Mouse (Mus musculus) gonadal fat pad, adult 2 months (tissue): ENCODE results near the gene Iqcf3. TPM values are rescaled to one million over a fixed set of nuclear protein-coding genes. Genes with fewer than 3 reads are reported as not detected.
A peak's percentile ranks its signal among the peaks of the same experiment; 100 is the strongest.
"Not testable (repeated sequence)": the region's sequence is repeated elsewhere in the genome, so short reads cannot be mapped to it uniquely, and the experiment has no call there.

Experiments
- DNase-seq: peaks from one replicate; pipeline ENCODE4 v3.0.0-alpha.2; 2012; ENCODE audit warnings: low read depth
- polyA plus RNA-seq: library from polyadenylated mRNA; depleted of rRNA; stranded (reverse); fragments of >200 nt; gene quantifications from 2 replicates; pipeline ENCODE4 v1.2.3, GENCODE M21; 2012

The Iqcf3 gene
- polyA plus RNA-seq, 1 experiment, result 2.6 TPM

GRCm38 (mm10) chr9:106509356-106509755 lies 52.1 kb downstream of the Iqcf3 start:
- no peak for DNase-seq

GRCm38 (mm10) chr9:106504246-106504645 lies 57.2 kb downstream of the Iqcf3 start:
- no peak for DNase-seq

- DNase-seq, result no peak
These were observed 59.6 kb downstream of the Iqcf3 start for GRCm38 (mm10) chr9:106501846-106502245.

- no peak for DNase-seq
These were observed 61.8 kb downstream of the Iqcf3 start, which contains the start of gene Iqcf1 for GRCm38 (mm10) chr9:106499667-106500066. Gene Iqcf1, plus strand, starts transcription at chr9:106499967.

- DNase-seq, result not testable (repeated sequence)
These were observed 73.8 kb downstream of the Iqcf3 start for GRCm38 (mm10) chr9:106487602-106488001.

GRCm38 (mm10) chr9:106485076-106485475 lies 76.4 kb downstream of the Iqcf3 start:
- DNase-seq, result no peak

- DNase-seq, result no peak
These were observed 77.8 kb downstream of the Iqcf3 start for GRCm38 (mm10) chr9:106483606-106484005.

DNA sequence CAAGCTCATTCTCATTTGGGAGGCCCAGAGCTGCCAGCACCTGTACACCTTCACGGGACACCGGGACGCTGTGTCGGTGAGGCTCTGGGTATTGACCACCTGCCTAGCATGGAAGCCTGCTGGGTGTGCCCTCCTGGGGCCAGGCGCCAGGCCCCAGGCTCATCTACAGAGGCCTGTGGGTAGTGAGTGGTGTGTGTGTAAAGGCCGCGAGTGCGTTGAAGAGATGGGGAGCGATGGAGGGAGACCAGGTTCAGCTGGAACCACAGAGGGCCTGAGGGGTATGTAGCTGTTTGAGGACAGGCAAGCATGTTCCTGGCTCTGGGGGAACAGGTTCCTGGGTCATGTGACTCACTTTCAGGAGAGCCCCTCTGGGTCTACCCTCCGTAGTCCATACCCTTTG lies 78.3 kb downstream of the Iqcf3 start:
- no peak for DNase-seq

DNA sequence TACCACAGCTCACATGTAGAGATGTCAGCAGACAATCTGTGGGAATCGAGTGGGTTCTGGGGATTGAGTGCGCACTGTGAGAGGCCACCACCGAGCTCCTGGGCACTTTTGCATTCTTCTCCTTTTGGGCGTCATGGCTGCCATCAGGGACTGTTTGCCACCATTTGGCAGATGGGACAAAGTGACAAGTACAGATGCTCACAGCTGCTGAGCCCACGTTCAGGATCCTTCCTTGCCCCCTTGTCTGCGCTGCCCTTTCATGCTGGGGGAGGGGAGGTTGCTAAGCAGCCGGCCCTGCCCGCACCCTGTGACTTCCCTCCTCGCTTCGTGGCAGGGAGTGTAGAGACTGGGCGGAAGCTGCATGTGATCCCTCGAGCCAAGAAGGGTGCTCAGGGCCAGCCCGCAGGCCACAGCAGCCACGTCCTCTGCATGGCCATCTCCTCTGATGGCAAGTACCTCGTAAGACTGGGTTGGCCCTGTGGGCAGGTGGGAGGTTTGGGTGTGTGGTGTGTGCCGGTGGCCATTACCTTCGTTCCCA lies 78.8 kb downstream of the Iqcf3 start:
- DNase-seq, result no peak

DNA sequence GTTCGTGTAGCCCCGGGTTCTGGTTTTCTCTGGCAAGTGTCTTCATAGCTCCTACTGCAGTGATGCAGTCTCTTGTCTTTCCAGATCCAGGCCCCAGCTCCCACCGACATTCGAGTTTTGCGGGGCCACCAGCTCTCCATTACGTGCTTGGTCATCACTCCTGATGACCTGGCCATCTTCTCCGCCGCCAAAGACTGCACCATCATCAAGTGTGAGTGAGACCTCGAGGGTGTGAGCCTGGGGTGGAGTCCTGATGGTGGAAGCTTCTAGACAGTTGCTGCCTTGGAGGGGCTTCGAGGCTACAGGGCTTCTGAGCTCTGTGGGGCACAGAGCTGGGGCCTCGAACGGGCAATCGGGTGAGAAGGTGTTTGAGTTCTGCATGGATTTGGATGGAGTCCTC lies 79.8 kb downstream of the Iqcf3 start:
- no peak for DNase-seq

DNA sequence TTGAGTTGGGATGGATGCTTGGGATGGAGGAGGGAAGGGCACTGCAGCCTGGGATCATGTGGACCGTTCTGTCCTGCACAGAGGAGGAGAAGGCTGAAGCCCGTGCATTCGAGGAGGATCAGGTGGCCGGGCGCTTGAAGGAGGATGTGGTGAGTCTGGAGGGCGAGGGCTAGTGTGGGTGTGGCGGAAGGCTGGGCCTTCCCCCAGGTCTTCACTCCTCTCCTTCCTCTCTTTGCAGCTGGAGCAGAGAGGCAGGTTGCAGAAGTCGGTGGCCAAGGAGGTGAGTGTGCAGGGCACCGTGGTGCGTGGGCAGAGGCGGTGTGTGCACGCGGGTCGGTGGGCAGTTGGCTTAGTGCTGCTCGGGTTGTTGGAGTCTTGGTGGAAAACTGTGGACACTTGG lies 80.4 kb downstream of the Iqcf3 start:
- DNase-seq, result no peak

DNA sequence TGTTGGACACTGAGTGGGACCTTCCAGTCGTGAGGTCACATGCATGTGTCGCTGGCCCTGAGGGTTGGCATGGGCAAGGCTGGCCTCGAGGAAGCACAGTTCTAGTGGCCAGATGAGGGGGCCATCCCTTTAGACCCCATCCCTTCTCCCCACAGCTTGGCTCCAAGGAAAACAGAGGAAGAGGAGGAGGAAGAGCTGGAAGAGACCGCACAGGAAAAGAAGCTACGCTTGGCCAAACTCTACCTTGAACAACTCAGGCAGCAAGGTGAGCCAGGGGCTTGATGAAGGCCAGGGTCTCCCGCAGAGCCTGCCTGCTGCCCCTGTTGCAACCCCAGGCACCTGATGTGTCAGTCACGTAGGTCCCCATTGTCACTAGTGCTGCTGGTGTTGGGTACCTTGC lies 80.9 kb downstream of the Iqcf3 start:
- DNase-seq, result no peak

DNA sequence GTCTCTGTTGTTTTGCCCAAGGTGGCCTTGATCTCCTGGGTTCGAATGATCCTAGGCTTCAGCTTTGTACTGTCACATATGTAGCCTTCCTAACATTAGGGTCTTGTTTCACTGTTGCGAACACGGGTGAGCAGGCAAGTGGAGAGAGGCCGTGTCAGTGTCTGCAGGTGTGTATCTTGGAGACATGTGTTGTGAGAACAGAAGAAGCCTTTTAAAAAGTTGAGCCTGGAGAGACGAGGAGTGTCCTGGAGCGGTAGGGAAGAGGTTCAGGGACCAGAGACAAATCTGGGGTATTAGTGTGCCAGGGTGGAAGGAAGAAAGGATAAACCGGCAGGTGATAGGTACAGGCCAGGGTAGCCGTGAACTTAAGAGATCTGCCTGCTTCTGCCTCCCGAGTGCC lies 83.3 kb downstream of the Iqcf3 start:
- DNase-seq, result no peak

DNA sequence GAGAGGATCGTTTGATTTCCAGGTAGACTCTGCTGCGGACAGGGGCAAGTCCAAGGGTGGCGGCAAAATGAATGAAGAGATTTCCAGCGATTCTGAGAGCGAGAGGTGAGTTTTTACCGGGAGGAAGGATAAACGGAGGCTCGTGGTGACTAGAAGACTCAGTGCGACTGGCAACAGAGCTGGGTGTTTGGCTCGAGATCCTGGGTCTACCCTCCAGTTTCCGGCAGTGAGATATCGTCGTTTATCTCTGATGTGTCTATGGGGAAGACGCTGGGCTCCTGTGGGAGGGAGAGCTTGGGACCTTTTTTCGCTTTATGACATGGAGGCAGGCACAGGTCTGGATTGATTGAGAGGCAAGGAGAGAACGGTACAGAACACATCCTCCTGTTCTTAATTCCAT lies 83.8 kb downstream of the Iqcf3 start:
- DNase-seq, result no peak

DNA sequence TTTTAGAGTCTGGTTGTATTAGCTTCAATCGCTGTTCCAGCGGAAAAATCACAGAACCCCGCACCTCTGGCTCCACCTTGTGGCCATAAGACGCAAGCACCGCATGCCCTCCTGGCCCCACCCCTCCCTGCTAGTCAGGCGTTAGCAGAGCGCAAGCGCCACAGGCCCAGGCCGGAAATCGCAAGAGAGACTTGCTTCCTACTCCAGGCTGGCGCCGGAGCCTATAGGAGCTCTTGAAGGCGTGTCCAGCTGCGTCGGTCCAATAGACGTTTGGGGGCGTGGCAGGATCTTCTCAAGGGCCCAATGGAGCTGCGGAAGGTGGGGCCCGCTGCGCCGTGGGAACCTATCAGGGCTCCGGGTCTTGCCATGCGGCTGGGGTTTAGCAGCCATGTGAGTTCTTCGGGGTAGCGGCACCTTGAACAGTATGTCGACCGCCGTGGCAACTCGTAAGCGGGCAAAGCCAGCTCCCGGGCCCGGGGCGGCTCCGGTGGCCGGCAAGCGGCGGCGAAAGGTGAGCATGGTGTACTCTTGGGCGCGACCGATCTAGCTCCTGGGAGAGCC lies 84.4 kb downstream of the Iqcf3 start, which contains the start of gene Parp3:
TSS of gene Parp3 (minus strand) at position 26 of the 561 bp plus-strand sequence.
- peak; percentile 92 for DNase-seq

DNA sequence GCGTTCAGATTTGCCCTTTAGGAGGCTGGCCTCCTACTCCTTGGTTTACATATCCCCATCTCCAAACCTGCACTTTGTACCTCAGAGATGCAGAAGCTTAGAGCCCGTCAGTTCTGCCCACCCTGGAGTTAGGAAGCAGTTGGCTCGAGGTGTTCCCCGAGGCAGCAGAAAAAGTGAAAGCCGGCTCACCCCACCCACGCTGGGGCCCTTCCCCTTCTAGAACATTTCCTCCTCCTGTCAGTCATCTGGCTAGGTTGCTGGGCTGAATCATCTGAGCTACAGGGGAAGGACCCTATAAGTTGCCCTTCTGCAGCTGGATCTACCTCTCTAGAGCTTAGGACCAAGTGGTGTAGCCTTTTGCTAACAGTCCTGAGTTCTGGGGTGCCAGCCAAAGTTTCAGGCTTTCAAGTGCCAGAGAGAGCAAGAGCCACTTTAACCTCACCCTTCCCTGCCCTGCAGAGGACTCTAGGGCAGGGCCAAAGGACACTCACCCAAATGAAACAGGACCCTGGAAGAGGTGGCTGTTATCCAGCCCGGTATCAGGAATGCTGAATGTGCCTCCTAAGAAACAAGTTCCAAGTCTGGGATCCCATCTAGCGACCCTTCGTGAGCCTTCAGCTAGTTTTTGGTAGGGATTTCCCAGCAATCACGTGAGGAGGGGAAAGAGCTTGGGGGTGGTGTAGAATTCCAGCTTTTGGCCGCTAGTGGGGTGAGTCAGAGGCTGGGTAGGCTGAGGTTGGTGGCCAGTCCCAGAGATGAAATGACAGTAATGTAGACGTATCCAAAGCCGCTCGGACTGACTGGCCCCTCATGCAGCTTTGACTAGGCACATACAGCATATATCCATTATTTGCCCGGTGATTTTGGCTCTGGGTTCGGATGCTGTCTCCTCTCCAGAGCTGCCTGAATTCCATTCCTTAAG lies 85.2 kb downstream of the Iqcf3 start:
- peak; percentile 28 for DNase-seq

GRCm38 (mm10) chr9:106475663-106476001 lies 85.8 kb downstream of the Iqcf3 start, which contains the start of gene Rrp9:
Gene Rrp9, plus strand, starts transcription at chr9:106475963.
- no peak for DNase-seq

DNA sequence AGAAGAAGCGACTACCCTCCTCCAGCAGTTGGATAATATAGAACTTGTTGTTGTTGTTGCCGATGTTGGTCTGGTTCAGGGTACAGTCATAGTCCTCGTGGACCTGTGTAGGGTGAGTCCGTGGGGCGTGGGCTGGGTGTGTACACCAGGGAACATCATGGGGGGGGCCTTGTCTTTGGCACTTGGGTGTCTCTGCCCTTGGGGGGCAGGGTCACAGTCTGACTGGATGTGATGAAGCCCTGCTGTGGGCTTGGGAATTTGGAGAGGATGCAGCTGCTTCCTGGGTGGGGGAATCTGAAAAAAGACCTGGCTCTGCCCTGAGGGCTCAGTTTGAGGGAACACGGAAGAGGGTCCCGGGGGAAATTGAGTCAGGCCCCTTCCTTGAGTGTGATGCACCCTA lies 86.4 kb downstream of the Iqcf3 start:
- no peak for DNase-seq

DNA sequence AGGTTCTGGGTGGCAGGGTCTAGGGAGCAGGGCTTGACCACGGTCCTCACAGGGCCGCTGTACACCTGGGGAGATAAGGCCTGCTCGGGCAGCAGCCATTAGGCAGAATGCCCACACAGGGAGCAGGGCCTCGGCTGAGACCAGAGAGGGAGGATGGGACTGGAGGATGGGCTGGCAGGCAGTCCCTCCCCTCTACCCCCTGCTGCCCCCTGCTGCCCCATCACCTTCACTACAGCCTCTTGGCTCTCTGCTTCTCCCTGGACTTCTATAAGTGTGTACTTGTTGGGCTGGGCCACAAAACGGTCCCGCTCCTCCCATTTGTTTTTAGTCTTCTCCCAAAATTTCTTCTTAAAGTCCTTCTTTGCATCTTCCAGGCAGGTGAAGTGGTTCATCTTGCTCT lies 87.0 kb downstream of the Iqcf3 start:
- DNase-seq, result no peak

DNA sequence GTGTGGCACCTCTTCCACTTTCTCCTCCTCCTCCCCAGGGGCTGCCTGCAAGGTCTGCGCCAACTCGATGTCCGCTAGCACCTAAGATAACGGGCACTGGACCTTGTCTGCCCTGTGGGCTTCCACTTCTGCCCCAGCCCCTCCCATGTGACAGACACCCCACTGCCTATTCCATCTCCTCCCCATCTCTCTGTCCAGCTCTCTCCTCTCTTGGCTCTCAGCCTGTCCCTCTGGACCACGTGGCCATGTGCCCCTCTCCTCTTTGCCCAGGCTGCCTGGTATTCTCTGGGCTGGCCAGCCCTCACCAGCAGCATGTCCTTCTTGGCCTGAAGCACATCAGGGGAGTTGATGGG lies 87.7 kb downstream of the Iqcf3 start:
- DNase-seq, result no peak

DNA sequence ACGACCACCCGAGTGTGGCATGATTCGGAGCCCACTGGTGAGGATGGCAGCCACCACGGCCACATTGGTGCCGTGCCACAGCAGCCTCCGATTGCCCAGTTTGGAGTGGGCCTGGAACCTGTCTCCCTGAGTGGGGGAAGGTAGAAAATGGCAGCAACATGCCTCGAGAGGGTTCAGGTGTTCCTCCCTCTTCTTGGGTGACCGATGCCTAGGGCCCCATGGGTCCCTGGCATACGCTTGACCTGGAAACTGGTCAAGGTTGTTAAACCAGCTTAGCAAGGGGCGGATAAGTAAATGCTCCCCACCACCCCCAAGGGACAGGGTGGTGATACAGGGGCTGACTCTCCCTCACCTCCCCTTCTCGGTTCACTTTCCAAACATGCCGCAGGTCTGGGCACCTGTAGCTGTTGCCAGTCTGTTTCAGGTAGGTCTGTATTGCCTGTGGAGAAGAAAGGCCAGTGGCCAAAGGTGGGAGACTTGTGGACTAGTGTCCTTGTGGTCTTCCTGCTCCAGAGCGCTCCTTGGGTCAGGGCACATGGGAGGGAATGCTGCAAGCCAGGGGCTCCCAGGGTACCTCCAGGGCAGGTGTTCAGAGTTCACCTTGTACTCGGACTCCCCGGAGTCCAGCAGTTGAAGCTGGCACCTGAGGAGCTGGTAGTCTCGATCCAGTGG lies 88.2 kb downstream of the Iqcf3 start:
- DNase-seq, result no peak

DNA sequence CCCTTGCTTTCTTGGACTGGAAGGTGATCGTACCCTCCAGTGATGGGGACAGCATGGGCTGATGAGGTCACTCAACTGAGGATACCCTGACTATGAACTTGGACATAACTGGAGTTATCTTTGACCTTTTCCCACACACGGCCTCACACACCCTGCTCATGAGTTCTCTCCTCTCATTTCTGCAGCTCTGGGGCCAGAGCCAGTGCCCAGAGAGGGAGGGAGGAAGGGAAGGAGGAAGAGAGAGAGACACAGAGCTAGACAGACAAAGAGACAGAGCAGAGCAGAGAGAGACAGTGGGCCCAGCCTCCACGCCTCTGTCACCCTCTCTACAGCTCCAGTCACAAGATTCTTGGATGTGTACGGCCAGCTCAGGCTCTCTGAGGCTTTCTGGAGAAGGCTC lies 89.1 kb downstream of the Iqcf3 start:
- no peak for DNase-seq

DNA sequence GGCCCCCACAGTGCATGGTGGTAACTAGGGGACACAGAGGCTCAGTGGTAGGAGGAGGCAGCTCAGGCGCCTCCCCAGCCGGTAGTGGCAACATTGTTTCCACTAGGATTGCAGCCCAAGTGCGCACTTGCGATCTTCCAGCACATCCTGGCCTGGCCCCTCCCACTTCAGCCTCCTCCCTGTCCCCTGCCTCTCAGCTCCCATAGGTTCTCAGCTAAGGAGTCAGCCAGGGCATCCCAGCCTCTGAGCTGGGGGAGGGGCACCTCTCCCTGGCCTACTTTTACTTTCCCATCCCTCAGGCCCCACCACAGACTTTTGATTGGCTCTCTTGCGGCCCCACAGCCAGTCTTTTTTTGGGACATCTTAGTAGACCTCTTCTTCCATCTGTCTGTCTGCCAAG lies 89.5 kb downstream of the Iqcf3 start:
- DNase-seq, result no peak
